Mouse (Mus musculus): ENCODE measurements at regions not wholly inside any gene's neighbourhood (a gene's known extent, or its start where the extent isn't known, plus 50 kb on each side); places are given as distances from the start of the nearest gene placed in this dataset.

DNA sequence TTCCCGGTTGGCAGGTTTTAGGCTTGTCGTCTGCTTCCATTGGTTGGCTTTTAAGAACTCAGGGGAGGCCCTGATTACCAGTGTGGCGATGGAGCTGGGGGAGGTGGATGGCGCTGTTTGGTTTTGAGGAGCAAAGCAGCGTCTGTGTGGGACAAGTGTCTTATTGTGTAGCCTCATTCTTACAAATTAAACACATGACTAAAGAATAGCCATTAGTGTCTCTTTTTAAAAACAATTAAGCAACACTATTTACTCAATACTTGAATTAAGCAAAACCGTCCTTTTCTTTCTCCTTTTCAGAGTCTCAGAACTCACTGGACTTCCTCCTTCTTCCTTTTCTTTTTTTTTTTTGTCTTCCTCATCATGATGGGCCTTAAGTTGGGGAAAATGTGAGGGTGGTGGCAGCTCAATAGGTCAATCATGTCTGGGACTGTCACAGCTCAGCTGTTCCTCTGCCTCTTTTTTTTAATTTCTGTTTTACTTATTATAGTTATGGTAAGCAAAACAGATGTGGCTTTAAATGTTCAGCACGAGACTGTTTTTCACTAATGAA lies 89.1 kb downstream of the Kcnrg start:
- TF ChIP-seq EP300 (optimal IDR thresholded peaks at IDR 0.05) (no peak), CTCF (IDR thresholded peaks at IDR 0.05; ENCODE audit: low read depth) (no peak)

Data from stomach, postnatal 0 days (tissue).